Mouse (Mus musculus) hindbrain, postnatal 0 days (tissue): Measurements from ENCODE around the gene Gm20388. TPM values are rescaled to one million over a fixed set of nuclear protein-coding genes. Genes with fewer than 3 reads are reported as not detected.

Experiments used
- ATAC-seq: fragments of 200-750 bp; cut with Nextera tagmentation; 2 replicates; pipeline ENCODE4 v1.8.0; 2017; ENCODE audit warnings: mild to moderate bottlenecking, moderate TSS enrichment, moderate library complexity
- DNase-seq: peaks from one replicate; pipeline ENCODE4 v3.0.0-alpha.2; 2015; ENCODE audit warnings: low spot score
- H3K27ac ChIP-seq: fragments of 300-500 bp; sonication (generic); 2 replicates; pipeline ENCODE4 v1.5.1; 2014; ENCODE audit warnings: mild to moderate bottlenecking
- H3K27me3 ChIP-seq: fragments of 300-500 bp; sonication (generic); 2 replicates; pipeline ENCODE4 v1.6.1; 2014; ENCODE audit warnings: low read length, mixed read lengths; ENCODE audit not compliant: insufficient read depth
- H3K36me3 ChIP-seq: fragments of 300-500 bp; sonication (generic); 2 replicates; pipeline ENCODE4 v1.6.1; 2014; ENCODE audit warnings: low read length, mixed read lengths; ENCODE audit not compliant: insufficient read depth
- H3K4me1 ChIP-seq: fragments of 300-500 bp; sonication (generic); 2 replicates; pipeline ENCODE4 v1.6.1; 2014; ENCODE audit warnings: antibody characterized with exemption, low read length, mixed read lengths; ENCODE audit not compliant: insufficient read depth
- H3K4me2 ChIP-seq: fragments of 300-500 bp; sonication (generic); 2 replicates; pipeline ENCODE4 v1.6.1; 2014; ENCODE audit warnings: low read depth, mild to moderate bottlenecking, low read length, moderate library complexity, mixed read lengths
- H3K4me3 ChIP-seq: fragments of 300-500 bp; sonication (generic); 2 replicates; pipeline ENCODE4 v1.5.1; 2014; ENCODE audit warnings: low read length
- H3K9ac ChIP-seq: fragments of 300-500 bp; sonication (generic); replicated peaks from 2 replicates; pipeline ENCODE4 v1.6.1; 2014; ENCODE audit warnings: mild to moderate bottlenecking, low read length, moderate library complexity, mixed read lengths
- H3K9me3 ChIP-seq: fragments of 300-500 bp; sonication (generic); 2 replicates; pipeline ENCODE4 v1.6.1; 2016; ENCODE audit warnings: low read length, mixed read lengths
- CTCF ChIP-seq: IDR thresholded peaks from 2 replicates; pipeline ENCODE4 v1.5.1; 2016; ENCODE audit warnings: antibody characterized with exemption, control low read depth, low read depth
- WGBS: fragments of 180-500 bp; shearing (Covaris S2); extraction: QIAGEN DNeasy Blood & Tissue Kit; methylation state at CpG from one replicate; pipeline ENCODE4 v1.1.7; 2014; 5-methylcytosine and 5-hydroxymethylcytosine counted together
- polyA plus RNA-seq: library from polyadenylated mRNA; unstranded; fragments of >200 nt; fragmentation: Nextera tagmentation; extraction: Ambion mirVana; gene quantifications from 2 replicates; pipeline ENCODE4 v1.2.1, GENCODE M21; 2015
- total RNA-seq: library from RNA; depleted of rRNA; stranded (reverse); fragments of >200 nt; gene quantifications from 2 replicates; pipeline ENCODE4 v1.2.3, GENCODE M21; 2014

Gm20388 gene
- total and polyA plus RNA-seq, 2 experiments from 2014 or later: 71.3 TPM; not detected in 1

DNA sequence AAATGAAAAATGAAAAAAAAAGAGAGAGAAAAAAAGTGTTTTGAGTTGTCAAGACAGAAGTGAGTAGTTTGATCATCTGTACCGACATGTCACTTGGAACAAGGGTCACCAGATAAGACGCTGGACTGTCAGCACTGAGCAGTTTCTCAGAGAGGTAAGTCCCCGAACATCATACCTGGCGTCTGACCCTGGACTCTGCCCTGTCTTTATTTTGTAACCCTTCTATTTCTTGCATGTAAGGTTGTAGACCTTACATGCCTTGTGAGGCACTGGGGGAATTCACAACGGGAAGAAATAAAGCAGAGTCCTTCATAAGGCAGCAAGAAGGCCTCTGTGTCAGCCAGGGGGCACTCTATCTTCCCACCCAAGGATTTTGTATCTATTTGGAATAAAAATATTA lies 2014.0 kb downstream of the Gm20388 start:
- no peak overlapping the region for H3K4me2 ChIP-seq
- H3K4me3 ChIP-seq: no peak overlapping the region
- no peaks in the 10 kb centered on the region for H3K4me1 ChIP-seq
- TF ChIP-seq CTCF: no peak
- ATAC-seq (no peak), DNase-seq (no peak)
- H3K36me3 ChIP-seq: no peaks in the 10 kb centered on the region
- no peak overlapping the region for H3K9ac ChIP-seq
- no peak overlapping the region for H3K27ac ChIP-seq
- H3K27me3 ChIP-seq: no peaks in the 10 kb centered on the region
- H3K9me3 ChIP-seq: no peaks in the 10 kb centered on the region
- 86% methylated on average over 5 of the region's 5 CpGs for WGBS

DNA sequence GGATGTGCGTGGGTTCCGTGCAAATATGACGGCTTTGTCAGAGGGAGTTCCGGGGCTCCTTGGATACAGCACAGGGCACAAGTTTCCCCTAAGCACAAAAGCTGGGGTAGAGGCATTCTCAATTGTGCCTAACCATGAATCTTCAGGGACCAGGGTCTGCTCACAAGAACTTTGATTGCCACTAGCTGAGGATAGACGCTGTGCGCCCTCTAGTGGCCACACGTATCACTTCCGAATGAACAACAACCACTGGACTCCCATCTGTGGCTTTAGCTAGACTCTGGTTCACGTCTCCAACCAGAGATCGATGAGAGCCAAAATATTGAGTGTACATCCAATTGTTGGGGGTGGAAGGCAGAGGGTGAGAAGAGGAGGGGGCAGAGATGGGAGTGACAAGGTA lies 2015.0 kb downstream of the Gm20388 start:
- DNase-seq: peak; percentile 93
- Histone ChIP-seq H3K27me3 (no peaks in the 10 kb centered on the region), H3K36me3 (no peaks in the 10 kb centered on the region), H3K4me2 (no peak overlapping the region), H3K4me3 (no peak overlapping the region), H3K9me3 (no peaks in the 10 kb centered on the region), H3K9ac (no peak overlapping the region), H3K27ac (no peak overlapping the region), H3K4me1 (no peaks in the 10 kb centered on the region)
- peak; percentile 97 for TF ChIP-seq CTCF
- 28% methylated on average over 10 of the region's 10 CpGs for WGBS
- ATAC-seq: 0 out of 2 replicates have a peak, but pooled peaks have one; percentile 43

DNA sequence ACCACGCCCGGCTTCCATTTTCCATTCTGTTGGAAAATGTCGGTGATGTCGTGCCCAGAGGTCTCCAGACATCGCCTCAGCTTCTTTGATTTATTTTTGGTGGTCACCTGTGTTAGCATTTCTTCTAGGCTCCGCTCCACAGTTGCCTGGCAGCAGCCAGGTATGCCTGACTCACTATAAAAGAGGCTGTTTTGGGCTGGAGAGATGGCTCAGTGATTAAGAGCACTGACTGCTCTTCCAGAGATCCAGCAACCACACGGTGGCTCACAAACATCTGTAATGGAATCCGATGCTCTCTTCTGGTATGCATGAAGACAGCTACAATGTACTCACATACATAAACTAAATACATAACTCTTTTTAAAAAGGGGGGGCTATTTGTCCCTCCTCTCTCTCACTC lies 2015.6 kb downstream of the Gm20388 start:
- DNase-seq: no peak
- no peak overlapping the region for H3K9ac ChIP-seq
- H3K27me3 ChIP-seq: no peaks in the 10 kb centered on the region
- no peaks in the 10 kb centered on the region for H3K36me3 ChIP-seq
- 70% methylated on average over 8 of the region's 8 CpGs for WGBS
- H3K4me1 ChIP-seq: no peaks in the 10 kb centered on the region
- TF ChIP-seq CTCF: no peak
- no peak overlapping the region for H3K4me3 ChIP-seq
- no peak overlapping the region for H3K4me2 ChIP-seq
- H3K27ac ChIP-seq: no peak overlapping the region
- no peak for ATAC-seq
- no peaks in the 10 kb centered on the region for H3K9me3 ChIP-seq

DNA sequence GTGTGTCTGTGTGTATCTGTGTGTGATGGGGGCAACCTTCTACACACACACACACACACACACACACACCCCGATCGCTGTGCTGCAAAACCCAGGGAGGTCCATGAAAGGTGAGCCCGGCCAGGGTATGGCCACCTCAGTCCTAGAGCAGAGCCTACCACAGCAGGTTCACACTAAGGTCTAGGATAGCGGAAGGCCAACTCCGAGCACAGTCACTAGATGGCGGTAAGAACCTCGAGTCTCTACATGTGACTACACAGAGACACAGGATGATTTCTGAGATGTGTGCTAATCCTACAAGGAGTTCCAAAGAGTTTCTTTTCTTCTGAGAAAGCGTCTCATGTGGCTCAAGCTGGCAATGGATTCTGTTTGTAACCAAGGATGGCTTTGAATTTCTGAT lies 2016.7 kb downstream of the Gm20388 start:
- no peak overlapping the region for H3K4me3 ChIP-seq
- WGBS: 47% methylated on average over 8 of the region's 8 CpGs
- H3K4me2 ChIP-seq: no peak overlapping the region
- no peak overlapping the region for H3K27ac ChIP-seq
- no peaks in the 10 kb centered on the region for H3K4me1 ChIP-seq
- no peaks in the 10 kb centered on the region for H3K9me3 ChIP-seq
- H3K27me3 ChIP-seq: no peaks in the 10 kb centered on the region
- H3K36me3 ChIP-seq: no peaks in the 10 kb centered on the region
- peak; percentile 76 for DNase-seq
- TF ChIP-seq CTCF: peak; percentile 70
- H3K9ac ChIP-seq: no peak overlapping the region
- ATAC-seq: peak; percentile 46

DNA sequence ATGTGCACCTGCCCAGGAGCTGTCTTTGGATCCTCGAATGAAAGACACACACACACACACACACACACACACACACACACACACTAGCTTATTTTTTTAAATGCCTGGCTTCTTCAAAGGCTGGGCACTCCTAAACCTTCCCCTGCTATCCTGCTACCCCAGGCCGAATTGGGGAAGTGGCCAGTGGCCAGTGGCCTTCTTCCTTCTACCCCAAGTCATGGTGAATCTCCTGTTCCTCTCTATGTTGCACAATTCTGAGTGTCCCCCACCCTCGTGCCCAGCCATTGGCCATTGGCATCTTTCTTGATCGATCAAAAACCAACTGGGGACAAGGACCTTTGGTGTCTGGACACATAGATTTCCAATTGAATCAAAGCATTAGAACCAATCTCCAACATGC lies 2019.4 kb downstream of the Gm20388 start:
- Histone ChIP-seq H3K4me1 (peaks cover 11% of the 10 kb centered on the region), H3K36me3 (no peaks in the 10 kb centered on the region), H3K27me3 (no peaks in the 10 kb centered on the region), H3K4me2 (no peak overlapping the region), H3K9ac (no peak overlapping the region), H3K4me3 (no peak overlapping the region), H3K27ac (no peak overlapping the region), H3K9me3 (no peaks in the 10 kb centered on the region)
- no peak for ATAC-seq
- DNase-seq: no peak
- no peak for TF ChIP-seq CTCF
- 86% methylated on average over 4 of the region's 4 CpGs for WGBS

DNA sequence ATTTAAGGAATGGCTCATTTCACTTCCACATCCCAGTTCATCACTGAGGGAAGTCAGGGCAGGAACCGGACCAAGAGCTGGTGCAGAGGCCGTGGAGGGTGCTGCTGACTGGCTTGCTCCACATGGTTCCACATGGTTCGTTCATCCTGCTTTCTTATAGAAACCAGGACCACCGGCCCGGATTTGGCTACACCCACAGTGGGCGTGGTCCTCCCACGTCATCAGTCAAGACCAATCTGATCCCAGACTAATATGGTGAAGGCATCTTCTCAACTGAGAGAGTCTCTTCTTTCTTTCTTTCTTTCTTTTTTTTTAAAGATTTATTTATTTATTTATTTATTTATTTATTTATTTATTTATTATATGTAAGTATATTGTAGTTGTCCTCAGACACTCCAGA lies 2020.9 kb downstream of the Gm20388 start:
- Histone ChIP-seq H3K36me3 (no peaks in the 10 kb centered on the region), H3K4me2 (no peak overlapping the region), H3K9ac (no peak overlapping the region), H3K4me3 (no peak overlapping the region), H3K9me3 (no peaks in the 10 kb centered on the region), H3K27me3 (no peaks in the 10 kb centered on the region), H3K27ac (no peak overlapping the region), H3K4me1 (peaks cover 17% of the 10 kb centered on the region)
- DNase-seq (no peak), ATAC-seq (no peak)
- no peak for TF ChIP-seq CTCF
- 83% methylated on average over 7 of the region's 7 CpGs for WGBS

DNA sequence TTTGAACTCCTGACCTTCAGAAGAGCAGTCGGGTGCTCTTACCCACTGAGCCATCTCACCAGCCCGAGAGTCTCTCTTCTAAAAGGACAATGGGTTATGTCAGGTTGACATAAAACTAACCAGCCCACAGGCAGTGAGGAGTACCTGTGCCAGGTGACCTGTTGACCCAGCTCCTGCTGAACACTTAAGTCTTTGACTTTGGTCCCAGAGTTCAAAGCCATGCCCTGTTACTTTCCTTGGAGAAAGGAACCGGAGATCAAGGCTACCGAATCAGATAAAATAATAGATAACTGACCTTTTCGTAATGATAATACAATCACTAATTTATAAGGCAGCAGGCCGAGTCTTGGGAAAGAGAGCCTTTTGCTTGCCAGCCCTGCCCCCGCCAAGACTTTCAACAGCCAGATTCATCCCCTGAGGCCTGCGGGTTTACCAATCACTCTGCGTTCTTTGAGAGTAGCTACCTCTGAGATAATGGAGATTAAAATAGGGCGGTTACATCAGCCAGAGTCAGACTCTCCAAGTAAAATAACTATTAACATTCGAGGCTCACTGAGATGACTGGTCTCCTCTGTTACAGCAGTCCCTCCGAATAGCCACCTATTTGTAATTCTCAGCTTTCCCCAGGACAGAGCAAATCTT lies 2021.5 kb downstream of the Gm20388 start:
- Histone ChIP-seq H3K4me2 (no peak overlapping the region), H3K9me3 (no peaks in the 10 kb centered on the region), H3K36me3 (no peaks in the 10 kb centered on the region), H3K4me3 (no peak overlapping the region), H3K4me1 (peaks cover 17% of the 10 kb centered on the region), H3K27me3 (no peaks in the 10 kb centered on the region), H3K9ac (no peak overlapping the region), H3K27ac (peak overlapping the region; percentile 16; the same call in 1 of the 2 replicates)
- TF ChIP-seq CTCF: no peak
- DNase-seq (peak; percentile 25), ATAC-seq (no peak)
- 67% methylated on average over 12 of the region's 12 CpGs for WGBS
